Mouse (Mus musculus) megakaryocyte-erythroid progenitor cell, adult 5 weeks (primary cell): Measurements from ENCODE around the gene Shld1. TPM values are rescaled to one million over a fixed set of nuclear protein-coding genes. Genes with fewer than 3 reads are reported as not detected.

Experiments
- polyA plus RNA-seq: library from polyadenylated mRNA; stranded (reverse); fragments of >175 nt; gene quantifications from 2 replicates; pipeline ENCODE4 v1.2.3, GENCODE M21; 2012

Shld1 gene
- polyA plus RNA-seq, result 0.37 and 0.64 TPM in 2 replicates

DNA sequence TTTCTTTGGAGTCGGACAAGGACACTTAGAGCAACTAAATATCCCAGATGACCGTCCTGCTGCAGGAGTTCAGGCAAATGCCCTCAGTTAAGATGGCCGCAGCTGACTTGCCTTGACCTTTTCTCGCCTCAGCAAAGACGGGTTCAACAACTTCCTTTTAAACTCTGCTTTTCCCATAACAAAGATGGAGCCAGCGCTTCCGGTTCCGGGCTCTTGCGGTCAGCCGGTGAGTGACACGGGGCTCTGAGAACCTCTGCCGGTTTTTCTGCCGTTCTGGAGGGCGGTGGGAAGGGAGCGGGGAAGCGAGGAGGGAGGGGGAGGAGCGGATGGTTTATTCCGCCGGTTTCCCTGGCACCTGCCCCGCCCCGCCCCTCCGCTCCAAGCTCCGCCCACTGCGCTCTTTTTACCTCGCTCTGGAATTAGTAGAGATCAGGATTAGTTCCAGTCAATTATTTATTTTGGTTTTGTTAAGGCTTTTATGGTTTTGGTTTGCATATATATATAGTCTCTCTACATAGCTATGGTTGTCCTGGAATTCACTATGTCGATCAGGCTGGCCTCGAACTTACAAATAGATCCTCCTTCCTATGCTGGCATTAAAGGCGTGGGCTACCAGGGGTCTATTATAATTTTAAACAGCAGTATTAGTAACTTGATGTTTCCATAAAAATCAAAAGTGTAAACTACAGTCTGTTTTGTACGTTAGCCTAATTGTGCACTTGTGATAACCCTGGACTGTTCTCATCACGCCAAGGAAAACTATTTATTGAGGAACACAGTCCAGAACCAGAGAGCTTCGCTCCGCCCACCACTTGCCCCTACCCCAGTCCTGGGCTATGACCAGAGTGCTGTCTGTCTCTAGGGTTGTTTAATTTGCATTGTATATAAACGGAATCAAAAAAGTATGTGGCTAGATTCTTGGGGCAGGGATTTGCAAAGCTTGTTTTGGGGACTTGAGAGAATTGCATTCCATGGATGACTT is at the start of gene Shld1:
Gene Shld1 (plus strand): TSS at position 176 of the 982 bp plus-strand sequence.

DNA sequence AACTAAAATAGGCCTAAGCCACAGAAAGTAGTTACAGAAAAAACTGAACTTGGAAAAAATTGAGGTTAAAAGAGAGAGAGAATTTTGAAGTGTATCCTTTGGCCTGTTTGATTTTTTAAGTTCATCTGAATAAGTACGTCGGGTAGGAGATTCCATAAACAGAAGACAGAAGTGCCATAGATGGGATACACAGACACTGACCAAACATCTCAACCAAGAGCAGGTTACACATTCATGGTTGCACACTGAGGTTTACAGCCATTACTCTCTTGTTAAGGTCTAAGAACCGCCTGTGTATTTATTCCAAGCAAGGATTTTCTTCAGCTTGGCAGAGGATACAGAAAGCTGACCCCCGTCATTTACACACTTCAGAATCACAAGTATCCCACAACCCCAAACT is 94.2 kb downstream of the Shld1 start, which contains the start of gene Chgb:
Gene Chgb (plus strand): TSS at position 301 of the 400 bp plus-strand sequence.

Other genes starting within 250 kb of the Shld1 start
- gene Gpcpd1, start 99.2 kb upstream of the Shld1 start, polyA plus RNA-seq, result 17.6 and 18.7 TPM in 2 replicates
- not detected in 2 replicates for gene Chgb, start 94.3 kb downstream of the Shld1 start, polyA plus RNA-seq
- gene Trmt6, start 129.1 kb downstream of the Shld1 start, polyA plus RNA-seq, result 6.7 and 12.6 TPM in 2 replicates
- gene Mcm8, start 129.2 kb downstream of the Shld1 start, polyA plus RNA-seq, result 2.0 and 2.9 TPM in 2 replicates
- gene Crls1, start 159.7 kb downstream of the Shld1 start, polyA plus RNA-seq, result 28.3 and 28.8 TPM in 2 replicates
- gene Lrrn4, start 194.0 kb downstream of the Shld1 start, polyA plus RNA-seq, result 0.18 and 0.39 TPM in 2 replicates